Mouse (Mus musculus) MEL (cell line): ENCODE results near the gene Atp6v0a1. TPM values are rescaled to one million over a fixed set of nuclear protein-coding genes. Genes with fewer than 3 reads are reported as not detected.

Experiments
- DNase-seq: peaks from one replicate; pipeline ENCODE4 v3.0.0; 2011; ENCODE audit warnings: low read depth, low spot score
- H3K27ac ChIP-seq: 2 replicates; pipeline ENCODE4 v1.5.1; 2012; ENCODE audit warnings: low read depth, mild to moderate bottlenecking, control low read depth, low read length, moderate library complexity; ENCODE audit not compliant: control insufficient read depth
- H3K27me3 ChIP-seq, 2 experiments: fragments of 150-350 bp in 1 of 2; sonication (generic) in 1 of 2; 2 replicates each; pipeline ENCODE4 v1.6.1; 2012; ENCODE audit warnings: low read length in 2 of 2, mild to moderate bottlenecking in 2 of 2, improper control_type of control experiment in 1 of 2, moderate library complexity in 1 of 2; ENCODE audit not compliant: insufficient read depth in 2 of 2, control insufficient read depth in 1 of 2
- H3K36me3 ChIP-seq, 2 experiments: 2 replicates each; pipeline ENCODE4 v1.6.1; 2012 to 2014; ENCODE audit warnings: low read length in 2 of 2, improper control_type of control experiment in 1 of 2, inconsistent platforms in 1 of 2, mild to moderate bottlenecking in 1 of 2; ENCODE audit not compliant: insufficient read depth in 2 of 2, control insufficient read depth in 1 of 2
- H3K4me1 ChIP-seq, 2 experiments: fragments of 150-350 bp in 1 of 2; sonication (generic) in 1 of 2; 2 replicates each; pipeline ENCODE4 v1.6.1; 2012; ENCODE audit warnings: low read length in 2 of 2, improper control_type of control experiment in 1 of 2, mild to moderate bottlenecking in 1 of 2; ENCODE audit not compliant: insufficient read depth in 2 of 2, control insufficient read depth in 1 of 2
- H3K4me3 ChIP-seq, 2 experiments: fragments of 150-350 bp in 1 of 2; sonication (generic) in 1 of 2; 2 replicates each; pipeline ENCODE4 v1.5.1; 2012; ENCODE audit warnings: low read depth in 2 of 2, low read length in 2 of 2, mild to moderate bottlenecking in 2 of 2, moderate library complexity in 2 of 2, control low read depth in 1 of 2, improper control_type of control experiment in 1 of 2; ENCODE audit not compliant: control insufficient read depth in 1 of 2, insufficient read depth in 1 of 2
- H3K79me2 ChIP-seq: 2 replicates; pipeline ENCODE4 v1.6.1; 2012; ENCODE audit warnings: mild to moderate bottlenecking, low read length, moderate library complexity; ENCODE audit not compliant: control insufficient read depth, poor library complexity, insufficient read depth
- H3K9ac ChIP-seq: 2 replicates; pipeline ENCODE4 v1.6.1; 2012; ENCODE audit warnings: low read depth, mild to moderate bottlenecking, control low read depth, low read length, moderate library complexity; ENCODE audit not compliant: control insufficient read depth, poor library complexity, severe bottlenecking
- H3K9me3 ChIP-seq: fragments of 150-350 bp; sonication (generic); replicated peaks from 2 replicates; pipeline ENCODE4 v1.6.1; 2012; ENCODE audit warnings: mild to moderate bottlenecking, low read length, improper control_type of control experiment, moderate library complexity; ENCODE audit not compliant: insufficient read depth
- BHLHE40 ChIP-seq: IDR thresholded peaks from 2 replicates; pipeline ENCODE4 v1.6.1; 2012; ENCODE audit warnings: low read depth, mild to moderate bottlenecking, inconsistent platforms, low read length, improper control_type of control experiment, borderline replicate concordance
- CTCF ChIP-seq, 3 experiments: IDR thresholded peaks in 2 of 3; conservative IDR thresholded peaks in 1 of 3; 2 replicates each; pipeline ENCODE4 v1.5.1; 2011 to 2012; ENCODE audit warnings: low read length in 3 of 3, low read depth in 2 of 3, mild to moderate bottlenecking in 2 of 3, improper control_type of control experiment in 1 of 3, inconsistent platforms in 1 of 3, mixed read lengths in 1 of 3, moderate library complexity in 1 of 3; ENCODE audit not compliant: control insufficient read depth in 1 of 3, insufficient read depth in 1 of 3, poor library complexity in 1 of 3, severe bottlenecking in 1 of 3
- EP300 ChIP-seq, 2 experiments: IDR thresholded peaks; 2 replicates each; pipeline ENCODE4 v1.6.1; 2011; ENCODE audit warnings: improper control_type of control experiment in 2 of 2, low read length in 2 of 2, low read depth in 1 of 2, mild to moderate bottlenecking in 1 of 2
- GATA1 ChIP-seq: IDR thresholded peaks from 2 replicates; pipeline ENCODE4 v1.6.1; 2011; ENCODE audit warnings: low read depth, low read length, improper control_type of control experiment
- MAX ChIP-seq: IDR thresholded peaks from 2 replicates; pipeline ENCODE4 v1.6.1; 2011; ENCODE audit warnings: low read length, improper control_type of control experiment
- MYB ChIP-seq: IDR thresholded peaks from 2 replicates; pipeline ENCODE4 v1.6.1; 2011; ENCODE audit warnings: mild to moderate bottlenecking, low read depth, low read length, improper control_type of control experiment
- NELFE ChIP-seq: IDR thresholded peaks from 2 replicates; pipeline ENCODE4 v1.6.1; 2011; ENCODE audit warnings: low read depth, low read length, improper control_type of control experiment
- POLR2A ChIP-seq, 2 experiments: IDR thresholded peaks; 2 replicates each; pipeline ENCODE4 v1.6.1; 2011 to 2012; ENCODE audit warnings: low read length in 2 of 2, mild to moderate bottlenecking in 2 of 2, control low read depth in 1 of 2, improper control_type of control experiment in 1 of 2, low read depth in 1 of 2, moderate library complexity in 1 of 2; ENCODE audit not compliant: control insufficient read depth in 1 of 2, insufficient read depth in 1 of 2, poor library complexity in 1 of 2
- POLR2AphosphoS2 ChIP-seq: IDR thresholded peaks from 2 replicates; pipeline ENCODE4 v1.6.1; 2011; ENCODE audit warnings: low read length, improper control_type of control experiment
- RAD21 ChIP-seq: IDR thresholded peaks from 2 replicates; pipeline ENCODE4 v1.6.1; 2011; ENCODE audit warnings: mild to moderate bottlenecking, low read depth, low read length, improper control_type of control experiment
- RCOR1 ChIP-seq: IDR thresholded peaks from 2 replicates; pipeline ENCODE4 v1.6.1; 2012; ENCODE audit warnings: low read depth, mild to moderate bottlenecking, inconsistent platforms, low read length, improper control_type of control experiment
- TAL1 ChIP-seq: IDR thresholded peaks from 2 replicates; pipeline ENCODE4 v1.6.1; 2012; ENCODE audit warnings: mild to moderate bottlenecking, inconsistent platforms, low read length, moderate library complexity, mixed read lengths
- TBP ChIP-seq: IDR thresholded peaks from 2 replicates; pipeline ENCODE4 v1.8.0; 2011; ENCODE audit warnings: low read depth, low read length, improper control_type of control experiment
- TCF12 ChIP-seq: IDR thresholded peaks from 2 replicates; pipeline ENCODE4 v1.6.1; 2014; ENCODE audit warnings: low read depth, mild to moderate bottlenecking, inconsistent platforms, low read length, improper control_type of control experiment, moderate library complexity
- UBTF ChIP-seq: IDR thresholded peaks from 2 replicates; pipeline ENCODE4 v1.6.1; 2012; ENCODE audit warnings: low read depth, mild to moderate bottlenecking, inconsistent platforms, low read length, improper control_type of control experiment, moderate library complexity, borderline replicate concordance; ENCODE audit not compliant: insufficient read depth
- USF1 ChIP-seq: IDR thresholded peaks from 2 replicates; pipeline ENCODE4 v1.6.1; 2014; ENCODE audit warnings: low read depth, mild to moderate bottlenecking, inconsistent platforms, low read length, improper control_type of control experiment, moderate library complexity
- ZKSCAN1 ChIP-seq: IDR thresholded peaks from 2 replicates; pipeline ENCODE4 v1.6.1; 2012; ENCODE audit warnings: low read depth, mild to moderate bottlenecking, inconsistent platforms, low read length, improper control_type of control experiment, moderate library complexity
- ZMIZ1 ChIP-seq: IDR thresholded peaks from 2 replicates; pipeline ENCODE4 v1.6.1; 2012; ENCODE audit warnings: low read depth, mild to moderate bottlenecking, inconsistent platforms, low read length, improper control_type of control experiment, moderate library complexity
- polyA plus RNA-seq, 2 experiments: library from polyadenylated mRNA; stranded (reverse) in 1 of 2; unstranded in 1 of 2; fragments of >175 nt in 1 of 2; fragments of >200 nt in 1 of 2; gene quantifications; 2 replicates each; pipeline versions ENCODE4 v1.2.1 to v1.2.4; 2012; ENCODE audit warnings: low replicate concordance in 2 of 2, low read depth in 1 of 2; ENCODE audit not compliant: insufficient read length in 2 of 2, insufficient read depth in 1 of 2, missing spikeins in 1 of 2
- total RNA-seq: library from RNA; depleted of rRNA; stranded (reverse); fragments of 300-350 nt; gene quantifications from 2 replicates; pipeline ENCODE4 v1.2.3, GENCODE M21; 2012

Atp6v0a1 gene
- total and polyA plus RNA-seq, 3 experiments = 12.8 to 23.2 TPM; not detected in 1

- Histone ChIP-seq H3K79me2 (no peaks in the 10 kb centered on the region), H3K27ac (no peak overlapping the region), H3K9me3 (no peaks in the 10 kb centered on the region), H3K9ac (no peak overlapping the region), H3K4me1 (peaks cover 7% of the 10 kb centered on the region in 2 experiments), H3K36me3 (peaks cover 0 to 17% of the 10 kb centered on the region in 2 experiments; a peak in 2 of 4 replicates), H3K4me3 (no peak overlapping the region), H3K27me3 (no peaks in the 10 kb centered on the region)
- TF ChIP-seq NELFE = no peak
- TF ChIP-seq TAL1 = no peak
- TF ChIP-seq TBP = no peak
- no peak for TF ChIP-seq BHLHE40
- TF ChIP-seq USF1 = no peak
- no peak for TF ChIP-seq ZKSCAN1
- no peak for TF ChIP-seq POLR2A (IDR thresholded peaks at IDR 0.05; ENCODE audit: control insufficient read depth in 1 of 2, insufficient read depth in 1 of 2, low read depth in 1 of 2, low read length in 2 of 2, poor library complexity in 1 of 2)
- peak; percentile 60; the same call in 1 of the 2 replicates for TF ChIP-seq MYB
- TF ChIP-seq GATA1 = 0 out of 2 replicates have a peak, but pooled peaks have one; percentile 38
- TF ChIP-seq ZMIZ1 = no peak
- TF ChIP-seq EP300 (IDR thresholded peaks at IDR 0.05; ENCODE audit: low read depth in 1 of 2, low read length in 2 of 2) = peak in 1 of 2 experiments; percentile 71; a peak in 2 of 4 replicates
- TF ChIP-seq POLR2AphosphoS2 = no peak
- TF ChIP-seq RAD21 = no peak
- peak; percentile 66 for TF ChIP-seq RCOR1
- no peak for TF ChIP-seq UBTF
- TF ChIP-seq TCF12 = peak; percentile 11; the same call in 1 of the 2 replicates
- DNase-seq = no peak
These were observed 20.6 kb upstream of the Atp6v0a1 start for GRCm38 (mm10) chr11:100988674-100989073.

GRCm38 (mm10) chr11:100989666-100990065 lies 19.6 kb upstream of the Atp6v0a1 start:
- no peak for DNase-seq
- Histone ChIP-seq H3K27ac (no peak overlapping the region), H3K9me3 (no peaks in the 10 kb centered on the region)

More at GRCm38 (mm10) chr11:100989666-100990065, 19.6 kb upstream of the Atp6v0a1 start:
- peaks cover 5 to 9% of the 10 kb centered on the region in 2 experiments for H3K4me1 ChIP-seq
- TF ChIP-seq EP300 (IDR thresholded peaks at IDR 0.05; ENCODE audit: low read depth in 1 of 2, low read length in 2 of 2) (no peak), TBP (no peak), USF1 (no peak), MAX (no peak), CTCF (IDR thresholded peaks at IDR 0.05 in 2 of 3, conservative IDR thresholded peaks at IDR 0.05 in 1 of 3; ENCODE audit: control insufficient read depth in 1 of 3, insufficient read depth in 1 of 3, low read depth in 2 of 3, low read length in 3 of 3, poor library complexity in 1 of 3, severe bottlenecking in 1 of 3) (no peak)
- TF ChIP-seq, all 39 proteins: peak for 0
- H3K79me2 ChIP-seq = no peaks in the 10 kb centered on the region
- no peaks in the 10 kb centered on the region for H3K27me3 ChIP-seq
- no peak overlapping the region for H3K4me3 ChIP-seq
- peaks cover 0 to 20% of the 10 kb centered on the region in 2 experiments; a peak in 2 of 4 replicates for H3K36me3 ChIP-seq
- H3K9ac ChIP-seq = no peak overlapping the region
